Mouse (Mus musculus) forebrain, postnatal 0 days (tissue): Measurements from ENCODE around the gene Cops4. TPM values are rescaled to one million over a fixed set of nuclear protein-coding genes. Genes with fewer than 3 reads are reported as not detected.

Experiments
- ATAC-seq: fragments of 200-750 bp; cut with Nextera tagmentation; 2 replicates; pipeline ENCODE4 v1.8.0; 2017; ENCODE audit warnings: mild to moderate bottlenecking, moderate library complexity
- DNase-seq: peaks from one replicate; pipeline ENCODE4 v3.0.0-alpha.2; 2015
- H3K27ac ChIP-seq: fragments of 300-500 bp; sonication (generic); 2 replicates; pipeline ENCODE4 v1.5.1; 2014; ENCODE audit warnings: low read depth, mild to moderate bottlenecking, antibody characterized with exemption, low read length, moderate library complexity, mixed read lengths
- H3K27me3 ChIP-seq: fragments of 300-500 bp; sonication (generic); 2 replicates; pipeline ENCODE4 v1.6.1; 2014; ENCODE audit warnings: mild to moderate bottlenecking, low read length, mixed read lengths; ENCODE audit not compliant: insufficient read depth
- H3K36me3 ChIP-seq: fragments of 300-500 bp; sonication (generic); 2 replicates; pipeline ENCODE4 v1.6.1; 2014; ENCODE audit warnings: mild to moderate bottlenecking, moderate library complexity; ENCODE audit not compliant: insufficient read depth
- H3K4me1 ChIP-seq: fragments of 300-500 bp; sonication (generic); 2 replicates; pipeline ENCODE4 v1.6.1; 2014; ENCODE audit warnings: antibody characterized with exemption; ENCODE audit not compliant: insufficient read depth
- H3K4me2 ChIP-seq: fragments of 300-500 bp; sonication (generic); 2 replicates; pipeline ENCODE4 v1.6.1; 2014; ENCODE audit warnings: low read depth, mild to moderate bottlenecking, moderate library complexity
- H3K4me3 ChIP-seq: fragments of 300-500 bp; sonication (generic); 2 replicates; pipeline ENCODE4 v1.5.1; 2014; ENCODE audit warnings: low read depth, low read length, mixed read lengths
- H3K9ac ChIP-seq: fragments of 300-500 bp; sonication (generic); 2 replicates; pipeline ENCODE4 v1.6.1; 2014; ENCODE audit warnings: mild to moderate bottlenecking
- H3K9me3 ChIP-seq: fragments of 300-500 bp; sonication (generic); 2 replicates; pipeline ENCODE4 v1.6.1; 2016; ENCODE audit warnings: low read length
- CTCF ChIP-seq: sonication (generic); IDR thresholded peaks from 2 replicates; pipeline ENCODE4 v1.5.1; 2016; ENCODE audit warnings: antibody characterized with exemption, control low read depth, low read depth
- WGBS: fragments of 180-500 bp; shearing (Covaris S2); extraction: QIAGEN DNeasy Blood & Tissue Kit; methylation state at CpG from one replicate; pipeline ENCODE4 v1.1.7; 2014; 5-methylcytosine and 5-hydroxymethylcytosine counted together
- polyA plus RNA-seq: library from polyadenylated mRNA; unstranded; fragments of >200 nt; fragmentation: Nextera tagmentation; extraction: Ambion mirVana; gene quantifications from 2 replicates; pipeline ENCODE4 v1.2.1, GENCODE M21; 2015
- total RNA-seq: library from RNA; depleted of rRNA; stranded (reverse); fragments of >200 nt; gene quantifications from 2 replicates; pipeline ENCODE4 v1.2.3, GENCODE M21; 2014

The Cops4 gene
- total and polyA plus RNA-seq, 2 experiments from 2014 or later: 136 to 184 TPM

GRCm38 (mm10) chr5:100568177-100568576, 50.1 kb downstream of the Cops4 start:
- Histone ChIP-seq H3K9ac (no peak overlapping the region), H3K27ac (no peak overlapping the region), H3K36me3 (no peaks in the 10 kb centered on the region), H3K4me1 (no peaks in the 10 kb centered on the region), H3K4me2 (no peak overlapping the region), H3K27me3 (no peaks in the 10 kb centered on the region), H3K9me3 (no peaks in the 10 kb centered on the region), H3K4me3 (no peak overlapping the region)
- no peak for ATAC-seq
- TF ChIP-seq CTCF: no peak
- 90% methylated on average over 8 of the region's 8 CpGs for WGBS
- no peak for DNase-seq

- H3K9ac ChIP-seq: no peak overlapping the region
- no peak overlapping the region for H3K27ac ChIP-seq
- WGBS: 91% methylated on average over 3 of the region's 3 CpGs
- no peaks in the 10 kb centered on the region for H3K9me3 ChIP-seq
- H3K36me3 ChIP-seq: no peaks in the 10 kb centered on the region
- H3K4me3 ChIP-seq: no peak overlapping the region
- no peaks in the 10 kb centered on the region for H3K27me3 ChIP-seq
- DNase-seq (no peak), ATAC-seq (no peak)
- no peaks in the 10 kb centered on the region for H3K4me1 ChIP-seq
- H3K4me2 ChIP-seq: no peak overlapping the region
- no peak for TF ChIP-seq CTCF
Measured at GRCm38 (mm10) chr5:100568802-100569201, 50.7 kb downstream of the Cops4 start.

GRCm38 (mm10) chr5:100569250-100569934, 51.3 kb downstream of the Cops4 start:
- Histone ChIP-seq H3K27me3 (no peaks in the 10 kb centered on the region), H3K4me1 (no peaks in the 10 kb centered on the region), H3K27ac (no peak overlapping the region), H3K4me3 (no peak overlapping the region), H3K9ac (no peak overlapping the region), H3K36me3 (no peaks in the 10 kb centered on the region), H3K4me2 (no peak overlapping the region), H3K9me3 (no peaks in the 10 kb centered on the region)
- ATAC-seq: no peak
- WGBS: 81% methylated on average over 18 of the region's 18 CpGs
- DNase-seq: no peak
- no peak for TF ChIP-seq CTCF

GRCm38 (mm10) chr5:100569997-100570595, 52.0 kb downstream of the Cops4 start:
- ATAC-seq (no peak), DNase-seq (no peak)
- Histone ChIP-seq H3K36me3 (no peaks in the 10 kb centered on the region), H3K9ac (no peak overlapping the region), H3K27ac (no peak overlapping the region), H3K9me3 (no peaks in the 10 kb centered on the region), H3K27me3 (no peaks in the 10 kb centered on the region), H3K4me1 (no peaks in the 10 kb centered on the region), H3K4me3 (no peak overlapping the region), H3K4me2 (no peak overlapping the region)
- TF ChIP-seq CTCF: no peak
- WGBS: 81% methylated on average over 13 of the region's 13 CpGs

- Histone ChIP-seq H3K27me3 (no peaks in the 10 kb centered on the region), H3K9ac (no peak overlapping the region), H3K4me3 (no peak overlapping the region), H3K4me1 (no peaks in the 10 kb centered on the region), H3K27ac (no peak overlapping the region), H3K36me3 (no peaks in the 10 kb centered on the region), H3K4me2 (no peak overlapping the region), H3K9me3 (no peaks in the 10 kb centered on the region)
- DNase-seq (no peak), ATAC-seq (no peak)
- WGBS: 40% methylated on average over 8 of the region's 8 CpGs
- no peak for TF ChIP-seq CTCF
Measured at GRCm38 (mm10) chr5:100570716-100571115, 52.6 kb downstream of the Cops4 start.

- ATAC-seq (no peak), DNase-seq (no peak)
- Histone ChIP-seq H3K9ac (no peak within 1 kb of the TSS), H3K27ac (no peak within 1 kb of the TSS), H3K4me1 (no peaks in the 10 kb centered on the region), H3K36me3 (no peaks in the 10 kb centered on the region), H3K4me3 (no peak within 1 kb of the TSS), H3K9me3 (no peaks in the 10 kb centered on the region), H3K4me2 (no peak within 1 kb of the TSS), H3K27me3 (no peaks in the 10 kb centered on the region)
- WGBS: 29% methylated on average over 7 of the region's 7 CpGs
- TF ChIP-seq CTCF: no peak
Measured at GRCm38 (mm10) chr5:100572069-100572468, 54.0 kb downstream of the Cops4 start, which contains the start of gene Plac8. Gene Plac8 (minus strand): TSS chr5:100572245.

- Histone ChIP-seq H3K9ac (no peak overlapping the region), H3K4me3 (no peak overlapping the region), H3K4me1 (no peaks in the 10 kb centered on the region), H3K9me3 (no peaks in the 10 kb centered on the region), H3K27me3 (no peaks in the 10 kb centered on the region), H3K27ac (no peak overlapping the region), H3K36me3 (no peaks in the 10 kb centered on the region), H3K4me2 (no peak overlapping the region)
- no peak for TF ChIP-seq CTCF
- DNase-seq: no peak
- ATAC-seq: no peak
- 88% methylated on average over 5 of the region's 5 CpGs for WGBS
Measured at GRCm38 (mm10) chr5:100573256-100573655, 55.1 kb downstream of the Cops4 start.
